Mouse (Mus musculus): ENCODE measurements at regions not wholly inside any gene's neighbourhood (a gene's known extent, or its start where the extent isn't known, plus 50 kb on each side); places are given as distances from the start of the nearest gene placed in this dataset.

DNA sequence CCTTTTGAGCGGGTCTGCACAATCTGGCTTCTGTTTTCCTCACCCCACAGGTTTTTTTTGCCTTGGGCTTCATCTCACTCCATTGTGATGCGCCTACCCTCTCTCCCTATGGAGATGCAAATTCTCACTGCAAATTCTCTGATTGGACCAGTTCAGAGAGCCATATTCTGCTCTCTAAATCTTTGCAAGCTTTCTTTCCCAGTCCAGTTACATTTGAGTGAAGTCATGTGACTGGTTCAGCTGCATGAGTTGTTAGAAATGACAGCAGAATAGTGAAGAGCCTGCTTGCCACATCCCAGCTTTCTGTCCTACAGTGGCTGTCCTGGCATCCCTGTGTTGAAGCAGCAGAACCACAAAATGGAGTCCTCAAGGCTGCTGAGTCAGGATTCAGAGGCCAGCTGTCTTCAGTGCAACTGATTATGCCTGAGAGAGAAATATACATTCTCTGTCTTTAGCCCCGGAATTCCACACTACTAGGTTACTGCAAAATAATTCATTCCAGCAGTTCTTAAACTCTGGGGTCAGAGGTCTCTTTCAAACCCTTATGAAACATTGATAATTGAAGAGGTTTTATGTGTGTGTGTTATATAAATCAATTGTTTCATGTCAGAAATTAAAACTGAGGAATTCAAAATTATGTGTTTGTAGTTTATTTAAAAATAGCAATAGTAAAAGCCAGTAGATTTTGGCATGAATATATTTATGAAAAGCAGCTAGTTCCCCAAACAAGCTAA, 76.3 kb upstream of the Zfp644 start:
- peak; percentile 68; the same call in 1 of the 2 replicates for ATAC-seq (ENCODE audit: insufficient read depth)
- H3K9ac ChIP-seq: no peak overlapping the region
- no peaks in the 10 kb centered on the region for H3K9me3 ChIP-seq (ENCODE audit: low read depth, low read length)
- no peaks in the 10 kb centered on the region for H3K27me3 ChIP-seq (ENCODE audit: insufficient read depth, low read length)
- peak; percentile 62 for DNase-seq
- WGBS: 58% methylated on average over 3 of the region's 3 CpGs
- no peak overlapping the region for H3K4me3 ChIP-seq (ENCODE audit: low read depth, low read length)
- TF ChIP-seq CTCF (IDR thresholded peaks at IDR 0.05; ENCODE audit: low read depth): no peak
- no peak overlapping the region for H3K4me2 ChIP-seq
- H3K4me1 ChIP-seq (ENCODE audit: insufficient read depth): no peaks in the 10 kb centered on the region
- no peaks in the 10 kb centered on the region for H3K36me3 ChIP-seq (ENCODE audit: insufficient read depth)
- H3K27ac ChIP-seq (ENCODE audit: low read depth): no peak overlapping the region

DNA sequence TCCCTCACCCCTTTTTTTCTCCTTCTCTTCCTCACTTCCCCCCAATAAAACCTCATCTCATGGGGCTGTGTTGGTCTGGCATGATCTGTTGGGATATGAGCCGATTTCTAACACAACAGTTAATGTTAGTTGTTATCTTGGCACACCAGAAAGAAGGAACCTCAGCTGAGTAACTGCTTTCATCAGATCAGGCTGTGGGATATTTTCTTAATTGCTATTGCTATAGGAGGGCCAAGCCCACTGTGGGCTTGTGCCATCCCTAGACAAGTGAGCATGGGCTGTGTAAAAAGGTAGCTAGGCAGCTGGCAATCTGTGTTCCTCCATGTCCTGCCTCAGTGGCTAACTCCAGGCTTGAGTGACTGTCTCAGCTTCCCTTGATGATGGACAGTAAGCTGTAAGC, 73.9 kb upstream of the Zfp644 start:
- ATAC-seq (ENCODE audit: insufficient read depth): no peak
- no peaks in the 10 kb centered on the region for H3K36me3 ChIP-seq (ENCODE audit: insufficient read depth)
- 88% methylated on average over 1 of the region's 1 CpGs for WGBS
- TF ChIP-seq CTCF (IDR thresholded peaks at IDR 0.05; ENCODE audit: low read depth): no peak
- no peak overlapping the region for H3K27ac ChIP-seq (ENCODE audit: low read depth)
- H3K4me1 ChIP-seq (ENCODE audit: insufficient read depth): no peaks in the 10 kb centered on the region
- H3K4me2 ChIP-seq: no peak overlapping the region
- H3K27me3 ChIP-seq (ENCODE audit: insufficient read depth, low read length): no peaks in the 10 kb centered on the region
- no peaks in the 10 kb centered on the region for H3K9me3 ChIP-seq (ENCODE audit: low read depth, low read length)
- DNase-seq: no peak
- H3K9ac ChIP-seq: no peak overlapping the region
- no peak overlapping the region for H3K4me3 ChIP-seq (ENCODE audit: low read depth, low read length)

GRCm38 (mm10) chr5:106765335-106765734, 68.2 kb upstream of the Zfp644 start:
- no peaks in the 10 kb centered on the region for H3K36me3 ChIP-seq (ENCODE audit: insufficient read depth)
- 86% methylated on average over 3 of the region's 3 CpGs for WGBS
- ATAC-seq (ENCODE audit: insufficient read depth) (no peak), DNase-seq (no peak)
- no peak overlapping the region for H3K4me3 ChIP-seq (ENCODE audit: low read depth, low read length)
- no peaks in the 10 kb centered on the region for H3K4me1 ChIP-seq (ENCODE audit: insufficient read depth)
- TF ChIP-seq CTCF (IDR thresholded peaks at IDR 0.05; ENCODE audit: low read depth): no peak
- no peak overlapping the region for H3K27ac ChIP-seq (ENCODE audit: low read depth)
- H3K9me3 ChIP-seq (ENCODE audit: low read depth, low read length): no peaks in the 10 kb centered on the region
- no peaks in the 10 kb centered on the region for H3K27me3 ChIP-seq (ENCODE audit: insufficient read depth, low read length)
- H3K9ac ChIP-seq: no peak overlapping the region
- H3K4me2 ChIP-seq: no peak overlapping the region

DNA sequence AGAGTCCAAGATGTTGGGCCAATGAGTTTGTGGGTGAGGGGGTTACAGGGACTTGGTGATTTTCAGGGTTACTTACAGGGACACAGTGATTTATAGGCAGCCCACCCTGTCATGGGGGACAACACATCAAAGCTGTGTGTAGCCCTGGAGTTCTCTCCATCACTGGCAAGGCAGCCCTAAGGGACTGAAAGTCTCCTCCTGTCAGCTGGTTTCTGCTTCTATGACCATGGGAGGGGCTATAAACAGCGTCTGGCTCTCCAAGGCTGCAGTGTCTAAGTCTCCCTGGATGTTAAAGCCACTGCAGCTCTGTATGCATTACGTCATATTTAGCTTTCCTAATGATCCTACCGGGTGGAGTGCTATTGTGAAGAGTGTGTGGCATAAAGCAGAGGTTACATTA, 66.2 kb upstream of the Zfp644 start:
- H3K36me3 ChIP-seq (ENCODE audit: insufficient read depth): no peaks in the 10 kb centered on the region
- peaks cover 3% of the 10 kb centered on the region for H3K27me3 ChIP-seq (ENCODE audit: insufficient read depth, low read length)
- H3K9ac ChIP-seq: no peak overlapping the region
- WGBS: 23% methylated on average over 3 of the region's 3 CpGs
- no peak for TF ChIP-seq CTCF (IDR thresholded peaks at IDR 0.05; ENCODE audit: low read depth)
- ATAC-seq (ENCODE audit: insufficient read depth): no peak
- no peak overlapping the region for H3K27ac ChIP-seq (ENCODE audit: low read depth)
- no peaks in the 10 kb centered on the region for H3K4me1 ChIP-seq (ENCODE audit: insufficient read depth)
- no peak overlapping the region for H3K4me2 ChIP-seq
- H3K9me3 ChIP-seq (ENCODE audit: low read depth, low read length): no peaks in the 10 kb centered on the region
- no peak overlapping the region for H3K4me3 ChIP-seq (ENCODE audit: low read depth, low read length)
- DNase-seq: peak; percentile 12

- Histone ChIP-seq H3K27me3 (ENCODE audit: insufficient read depth, low read length) (peaks cover 12% of the 10 kb centered on the region), H3K4me1 (ENCODE audit: insufficient read depth) (no peaks in the 10 kb centered on the region), H3K4me2 (peak overlapping the region; percentile 51), H3K27ac (ENCODE audit: low read depth) (no peak overlapping the region), H3K9me3 (ENCODE audit: low read depth, low read length) (no peaks in the 10 kb centered on the region), H3K9ac (no peak overlapping the region), H3K36me3 (ENCODE audit: insufficient read depth) (no peaks in the 10 kb centered on the region), H3K4me3 (ENCODE audit: low read depth, low read length) (no peak overlapping the region)
- no peak for TF ChIP-seq CTCF (IDR thresholded peaks at IDR 0.05; ENCODE audit: low read depth)
- no peak for ATAC-seq (ENCODE audit: insufficient read depth)
- no peak for DNase-seq
- 12% methylated on average over 15 of the region's 16 CpGs for WGBS
These were observed 60.9 kb upstream of the Zfp644 start for GRCm38 (mm10) chr5:106758036-106758435.

GRCm38 (mm10) chr5:106757436-106757835, 60.3 kb upstream of the Zfp644 start:
- 3% methylated on average over 14 of the region's 14 CpGs for WGBS
- no peak for TF ChIP-seq CTCF (IDR thresholded peaks at IDR 0.05; ENCODE audit: low read depth)
- H3K36me3 ChIP-seq (ENCODE audit: insufficient read depth): no peaks in the 10 kb centered on the region
- DNase-seq (no peak), ATAC-seq (ENCODE audit: insufficient read depth) (peak; percentile 14; the same call in 1 of the 2 replicates)
- H3K4me3 ChIP-seq (ENCODE audit: low read depth, low read length): 0 out of 2 replicates have a peak overlapping the region, but pooled peaks have one; percentile 1
- no peaks in the 10 kb centered on the region for H3K9me3 ChIP-seq (ENCODE audit: low read depth, low read length)
- peaks cover 12% of the 10 kb centered on the region for H3K27me3 ChIP-seq (ENCODE audit: insufficient read depth, low read length)
- no peak overlapping the region for H3K27ac ChIP-seq (ENCODE audit: low read depth)
- H3K9ac ChIP-seq: no peak overlapping the region
- H3K4me2 ChIP-seq: peak overlapping the region; percentile 51
- H3K4me1 ChIP-seq (ENCODE audit: insufficient read depth): no peaks in the 10 kb centered on the region

DNA sequence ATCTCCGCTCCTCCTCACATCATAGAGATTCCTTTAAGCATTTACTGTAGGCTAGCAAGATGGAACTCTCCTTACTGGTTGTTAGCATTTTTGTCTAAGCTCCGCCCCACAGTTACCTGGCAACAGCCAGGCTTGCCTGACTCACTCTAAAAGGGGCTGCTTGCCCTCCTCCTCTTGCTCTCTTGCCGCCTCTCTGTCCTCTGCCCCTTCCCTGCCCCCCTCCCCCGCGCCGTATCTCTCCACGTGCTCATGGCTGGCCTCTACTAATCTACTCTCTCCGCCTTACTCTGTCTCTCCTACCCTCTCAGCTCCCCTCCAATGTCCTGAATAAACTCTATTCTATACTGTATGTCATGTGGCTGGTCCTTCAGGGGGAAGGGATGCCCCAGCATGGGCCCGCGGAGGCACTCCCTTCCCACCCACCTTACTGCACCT, 59.9 kb upstream of the Zfp644 start:
- ATAC-seq (ENCODE audit: insufficient read depth) (peak; percentile 82), DNase-seq (peak; percentile 66)
- H3K27me3 ChIP-seq (ENCODE audit: insufficient read depth, low read length): peaks cover 12% of the 10 kb centered on the region
- 3% methylated on average over 10 of the region's 10 CpGs for WGBS
- no peaks in the 10 kb centered on the region for H3K4me1 ChIP-seq (ENCODE audit: insufficient read depth)
- H3K9ac ChIP-seq: no peak overlapping the region
- H3K9me3 ChIP-seq (ENCODE audit: low read depth, low read length): no peaks in the 10 kb centered on the region
- peak overlapping the region; percentile 51 for H3K4me2 ChIP-seq
- no peaks in the 10 kb centered on the region for H3K36me3 ChIP-seq (ENCODE audit: insufficient read depth)
- 0 out of 2 replicates have a peak overlapping the region, but pooled peaks have one; percentile 1 for H3K4me3 ChIP-seq (ENCODE audit: low read depth, low read length)
- no peak overlapping the region for H3K27ac ChIP-seq (ENCODE audit: low read depth)
- TF ChIP-seq CTCF (IDR thresholded peaks at IDR 0.05; ENCODE audit: low read depth): no peak
